Mouse (Mus musculus): ENCODE data around the gene Tex26. TPM values are rescaled to one million over a fixed set of nuclear protein-coding genes. Genes with fewer than 3 reads are reported as not detected.

Gene Tex26
- total and polyA plus RNA-seq, 3 experiments, result not detected

GRCm38 (mm10) chr5:149510323-149510722 is 70.9 kb downstream of the Tex26 start:
- Histone ChIP-seq H3K79me2 (replicated peaks; ENCODE audit: control insufficient read depth, extremely low read depth, insufficient read depth, poor library complexity, severe bottlenecking) (no peaks in the 10 kb centered on the region), H3K27me3 (replicated peaks) (peaks cover 1% of the 10 kb centered on the region), H3K36me3 (replicated peaks in 1 of 2; ENCODE audit: control insufficient read depth in 1 of 2, insufficient read depth in 1 of 2, low read length in 1 of 2) (no peaks in the 10 kb centered on the region), H3K4me3 (replicated peaks in 1 of 3; ENCODE audit: low read depth in 2 of 3, low read length in 2 of 3, poor library complexity in 1 of 3) (no peak overlapping the region), H3K9me3 (replicated peaks; ENCODE audit: low read length) (no peaks in the 10 kb centered on the region), H3K4me1 (ENCODE audit: control insufficient read depth in 1 of 2, insufficient read depth in 2 of 2) (no peaks in the 10 kb centered on the region), H3K9ac (ENCODE audit: insufficient read depth, low read depth) (no peak overlapping the region), H3K4me2 (ENCODE audit: insufficient read depth, low read depth, poor library complexity, severe bottlenecking) (no peak overlapping the region), H3K27ac (ENCODE audit: insufficient read depth, low read depth) (no peak overlapping the region)
- TF ChIP-seq MAFK (IDR thresholded peaks at IDR 0.05; ENCODE audit: insufficient replicate concordance, low read length) (no peak), HCFC1 (IDR thresholded peaks at IDR 0.05; ENCODE audit: low read depth, low read length) (no peak), NELFE (IDR thresholded peaks at IDR 0.05; ENCODE audit: low read depth, low read length) (no peak), ZMIZ1 (IDR thresholded peaks at IDR 0.05; ENCODE audit: low read depth, low read length) (no peak), KAT2A (IDR thresholded peaks at IDR 0.05; ENCODE audit: insufficient replicate concordance, low read length) (no peak), USF1 (IDR thresholded peaks at IDR 0.05; ENCODE audit: low read depth, low read length) (no peak)
- DNase-seq (ENCODE audit: extremely low read depth), result no peak
- dilution Hi-C loops (cut with MboI; ENCODE audit: extremely low pct_ligation_motif_present, extremely low pct_unique_long_range_greater_than_20kb, low sequenced_read_pairs) (no loop called here), in situ Hi-C loops (cut with MboI; ENCODE audit: low pct_ligation_motif_present, low pct_unique_long_range_greater_than_20kb, low sequenced_read_pairs) (no loop called here)

- dilution Hi-C loops (cut with MboI; ENCODE audit: extremely low pct_ligation_motif_present, extremely low pct_unique_long_range_greater_than_20kb, low sequenced_read_pairs), result no loop called here
- Histone ChIP-seq H3K4me2 (ENCODE audit: insufficient read depth, low read depth, poor library complexity, severe bottlenecking) (no peak overlapping the region), H3K9ac (ENCODE audit: insufficient read depth, low read depth) (no peak overlapping the region), H3K27me3 (replicated peaks) (peaks cover 1% of the 10 kb centered on the region), H3K9me3 (replicated peaks; ENCODE audit: low read length) (no peaks in the 10 kb centered on the region), H3K4me1 (ENCODE audit: control insufficient read depth in 1 of 2, insufficient read depth in 2 of 2) (no peaks in the 10 kb centered on the region), H3K4me3 (replicated peaks in 1 of 3; ENCODE audit: low read depth in 2 of 3, low read length in 2 of 3, poor library complexity in 1 of 3) (no peak overlapping the region), H3K36me3 (replicated peaks in 1 of 2; ENCODE audit: control insufficient read depth in 1 of 2, insufficient read depth in 1 of 2, low read length in 1 of 2) (no peaks in the 10 kb centered on the region), H3K79me2 (replicated peaks; ENCODE audit: control insufficient read depth, extremely low read depth, insufficient read depth, poor library complexity, severe bottlenecking) (no peaks in the 10 kb centered on the region), H3K27ac (ENCODE audit: insufficient read depth, low read depth) (no peak overlapping the region)
- TF ChIP-seq CHD1 (IDR thresholded peaks at IDR 0.05; ENCODE audit: low read depth, low read length) (no peak), MAFK (IDR thresholded peaks at IDR 0.05; ENCODE audit: insufficient replicate concordance, low read length) (no peak), ZMIZ1 (IDR thresholded peaks at IDR 0.05; ENCODE audit: low read depth, low read length) (no peak), SIN3A (IDR thresholded peaks at IDR 0.05; ENCODE audit: low read length) (no peak), USF2 (conservative IDR thresholded peaks at IDR 0.05; ENCODE audit: low read depth, low read length) (no peak), IRF4 (IDR thresholded peaks at IDR 0.05; ENCODE audit: low read depth, low read length) (no peak), MAZ (IDR thresholded peaks at IDR 0.05; ENCODE audit: low read depth, low read length) (no peak), UBTF (IDR thresholded peaks at IDR 0.05; ENCODE audit: low read depth, low read length) (no peak), HCFC1 (IDR thresholded peaks at IDR 0.05; ENCODE audit: low read depth, low read length) (no peak), JUND (conservative IDR thresholded peaks at IDR 0.05; ENCODE audit: low read depth, low read length) (no peak), NELFE (IDR thresholded peaks at IDR 0.05; ENCODE audit: low read depth, low read length) (no peak), TBP (conservative IDR thresholded peaks at IDR 0.05; ENCODE audit: low read depth, low read length) (no peak), RCOR1 (conservative IDR thresholded peaks at IDR 0.05; ENCODE audit: low read depth, low read length) (no peak), JUN (IDR thresholded peaks at IDR 0.05; ENCODE audit: insufficient read depth, low read depth, low read length) (no peak)
- no peak for DNase-seq (ENCODE audit: extremely low read depth)
- in situ Hi-C loops (cut with MboI; ENCODE audit: low pct_ligation_motif_present, low pct_unique_long_range_greater_than_20kb, low sequenced_read_pairs), result no loop called here
Measured at GRCm38 (mm10) chr5:149512695-149513094, 73.2 kb downstream of the Tex26 start.
